Mouse (Mus musculus): ENCODE measurements around the gene Sh3pxd2a. TPM values are rescaled to one million over a fixed set of nuclear protein-coding genes. Genes with fewer than 3 reads are reported as not detected.

The Sh3pxd2a gene
- total and polyA plus RNA-seq, 3 experiments = 3.9 to 11.3 TPM; not detected in 1

DNA sequence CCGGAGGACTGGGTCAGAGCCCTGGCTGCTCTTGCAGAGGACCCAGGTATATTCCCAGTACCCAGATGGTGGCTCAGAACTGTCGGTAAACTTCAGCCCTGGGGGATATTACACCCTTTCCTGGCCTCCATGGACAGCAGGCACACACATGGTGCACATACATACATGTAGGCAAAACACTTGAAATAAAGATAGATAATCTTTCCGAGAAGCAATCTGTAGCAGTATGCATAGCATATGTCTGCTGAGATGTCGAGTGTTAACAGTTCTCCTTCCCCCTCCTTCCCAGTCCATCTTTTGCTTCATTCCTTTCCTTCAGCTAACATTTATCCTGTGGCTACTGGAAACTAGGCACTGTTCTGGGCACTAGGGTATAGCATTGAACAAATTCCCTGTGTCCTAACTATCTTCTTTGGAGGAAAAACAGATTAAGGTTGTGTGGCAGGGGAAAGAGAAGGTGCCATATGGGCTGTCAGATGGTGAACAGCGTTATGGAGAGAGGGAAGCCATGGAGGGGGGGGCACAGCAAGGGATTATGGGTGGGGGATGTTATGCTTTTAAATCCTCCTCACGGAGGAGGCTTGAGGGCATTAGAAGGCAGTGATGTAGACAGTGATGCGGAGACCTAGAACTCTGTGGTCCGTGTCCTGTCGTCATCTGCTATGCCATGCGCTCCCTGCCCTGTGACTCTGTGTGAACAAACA is 252.4 kb downstream of the Sh3pxd2a start:
- no peak for DNase-seq (ENCODE audit: low read depth, low spot score)
- H3K4me1 ChIP-seq (ENCODE audit: control insufficient read depth in 1 of 2, insufficient read depth in 2 of 2, low read length in 2 of 2) = no peaks in the 10 kb centered on the region
- H3K9me3 ChIP-seq (replicated peaks; ENCODE audit: insufficient read depth, low read length) = no peaks in the 10 kb centered on the region
- H3K4me3 ChIP-seq (ENCODE audit: control insufficient read depth in 1 of 2, insufficient read depth in 1 of 2, low read depth in 2 of 2, low read length in 2 of 2) = no peak overlapping the region
- H3K79me2 ChIP-seq (ENCODE audit: control insufficient read depth, insufficient read depth, low read length, poor library complexity) = no peaks in the 10 kb centered on the region
- H3K27me3 ChIP-seq (ENCODE audit: control insufficient read depth in 1 of 2, insufficient read depth in 2 of 2, low read length in 2 of 2) = no peaks in the 10 kb centered on the region
- no peak overlapping the region for H3K27ac ChIP-seq (ENCODE audit: control insufficient read depth, low read depth, low read length)
- H3K36me3 ChIP-seq (ENCODE audit: control insufficient read depth in 1 of 2, insufficient read depth in 2 of 2, low read length in 2 of 2) = no peaks in the 10 kb centered on the region
- H3K9ac ChIP-seq (ENCODE audit: control insufficient read depth, low read depth, low read length, poor library complexity, severe bottlenecking) = no peak overlapping the region
- TF ChIP-seq RCOR1 (IDR thresholded peaks at IDR 0.05; ENCODE audit: low read depth, low read length) (no peak), ZC3H11A (IDR thresholded peaks at IDR 0.05; ENCODE audit: low read depth, low read length) (no peak), ETS1 (IDR thresholded peaks at IDR 0.05; ENCODE audit: low read depth, low read length) (no peak), MYC (IDR thresholded peaks at IDR 0.05; ENCODE audit: low read depth, low read length) (no peak), USF1 (IDR thresholded peaks at IDR 0.05; ENCODE audit: low read depth, low read length) (no peak), MAFK (IDR thresholded peaks at IDR 0.05; ENCODE audit: borderline replicate concordance, low read depth, low read length) (no peak), MAX (IDR thresholded peaks at IDR 0.05; ENCODE audit: low read length) (no peak), POLR2AphosphoS5 (IDR thresholded peaks at IDR 0.05; ENCODE audit: borderline replicate concordance, low read depth, low read length) (no peak), E2F4 (IDR thresholded peaks at IDR 0.05; ENCODE audit: borderline replicate concordance, low read depth, low read length) (no peak), SIN3A (IDR thresholded peaks at IDR 0.05; ENCODE audit: low read length) (no peak), MAZ (IDR thresholded peaks at IDR 0.05; ENCODE audit: low read depth, low read length) (no peak)

DNA sequence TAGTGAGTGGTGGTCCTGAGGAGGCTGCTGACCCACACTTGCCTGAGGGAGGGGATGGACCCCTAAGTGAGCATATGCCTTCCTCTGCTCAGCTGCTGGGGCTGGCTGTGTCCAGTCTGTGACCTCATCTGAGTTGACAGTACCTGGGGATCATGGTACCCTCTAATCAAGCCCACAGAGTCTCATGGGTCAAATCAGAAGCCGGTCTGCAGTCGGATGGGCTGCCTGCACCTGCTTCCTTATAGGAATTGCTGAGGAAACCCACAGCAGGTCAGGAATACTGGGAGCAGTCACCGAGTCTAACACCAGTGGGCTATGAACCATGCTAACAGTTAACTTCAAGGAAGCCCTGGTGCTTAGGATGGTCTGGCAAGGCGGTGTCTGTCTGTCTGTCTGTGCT is 253.8 kb downstream of the Sh3pxd2a start:
- no peaks in the 10 kb centered on the region for H3K36me3 ChIP-seq (ENCODE audit: control insufficient read depth in 1 of 2, insufficient read depth in 2 of 2, low read length in 2 of 2)
- DNase-seq (ENCODE audit: low read depth, low spot score) = no peak
- no peaks in the 10 kb centered on the region for H3K27me3 ChIP-seq (ENCODE audit: control insufficient read depth in 1 of 2, insufficient read depth in 2 of 2, low read length in 2 of 2)
- no peaks in the 10 kb centered on the region for H3K4me1 ChIP-seq (ENCODE audit: control insufficient read depth in 1 of 2, insufficient read depth in 2 of 2, low read length in 2 of 2)
- no peak overlapping the region for H3K27ac ChIP-seq (ENCODE audit: control insufficient read depth, low read depth, low read length)
- no peaks in the 10 kb centered on the region for H3K79me2 ChIP-seq (ENCODE audit: control insufficient read depth, insufficient read depth, low read length, poor library complexity)
- TF ChIP-seq POLR2A (IDR thresholded peaks at IDR 0.05; ENCODE audit: control insufficient read depth in 1 of 2, insufficient read depth in 1 of 2, low read depth in 1 of 2, low read length in 2 of 2, poor library complexity in 1 of 2) (no peak), JUND (IDR thresholded peaks at IDR 0.05; ENCODE audit: low read depth, low read length) (no peak), ZMIZ1 (IDR thresholded peaks at IDR 0.05; ENCODE audit: low read depth, low read length) (no peak), USF1 (IDR thresholded peaks at IDR 0.05; ENCODE audit: low read depth, low read length) (no peak), MYB (IDR thresholded peaks at IDR 0.05; ENCODE audit: low read depth, low read length) (no peak), CHD2 (IDR thresholded peaks at IDR 0.05; ENCODE audit: low read length) (no peak), ZNF384 (IDR thresholded peaks at IDR 0.05; ENCODE audit: low read depth, low read length) (no peak), TAL1 (IDR thresholded peaks at IDR 0.05; ENCODE audit: low read length) (no peak), SIN3A (IDR thresholded peaks at IDR 0.05; ENCODE audit: low read length) (no peak), NELFE (IDR thresholded peaks at IDR 0.05; ENCODE audit: low read depth, low read length) (no peak), GABPA (IDR thresholded peaks at IDR 0.05; ENCODE audit: low read depth, low read length) (no peak), CTCF (IDR thresholded peaks at IDR 0.05 in 2 of 3, conservative IDR thresholded peaks at IDR 0.05 in 1 of 3; ENCODE audit: control insufficient read depth in 1 of 3, insufficient read depth in 1 of 3, low read depth in 2 of 3, low read length in 3 of 3, poor library complexity in 1 of 3, severe bottlenecking in 1 of 3) (no peak)
- no peak overlapping the region for H3K4me3 ChIP-seq (ENCODE audit: control insufficient read depth in 1 of 2, insufficient read depth in 1 of 2, low read depth in 2 of 2, low read length in 2 of 2)
- no peak overlapping the region for H3K9ac ChIP-seq (ENCODE audit: control insufficient read depth, low read depth, low read length, poor library complexity, severe bottlenecking)
- H3K9me3 ChIP-seq (replicated peaks; ENCODE audit: insufficient read depth, low read length) = no peaks in the 10 kb centered on the region

Other genes with a start within 250 kb of the Sh3pxd2a start
- gene Stn1, start 73.1 kb upstream of the Sh3pxd2a start, total RNA-seq (2012; rRNA removed) = 9.7 and 10.2 TPM in 2 replicates
- gene Stn1, start 73.1 kb upstream of the Sh3pxd2a start, polyA plus RNA-seq (2012; ENCODE audit: insufficient read depth in 1 of 2, insufficient read length in 2 of 2, low read depth in 1 of 2, low replicate concordance in 2 of 2, missing spikeins in 1 of 2) = 10 to 100 TPM in 1 of 2 experiments, not detected in 1; 13.6 TPM
- gene Slk, start 115.3 kb upstream of the Sh3pxd2a start, total RNA-seq (2012; rRNA removed) = 58.2 and 65.0 TPM in 2 replicates
- gene Slk, start 115.3 kb upstream of the Sh3pxd2a start, polyA plus RNA-seq (2012; ENCODE audit: insufficient read depth in 1 of 2, insufficient read length in 2 of 2, low read depth in 1 of 2, low replicate concordance in 2 of 2, missing spikeins in 1 of 2) = 100 to 1,000 TPM in 1 of 2 experiments, 10 to 100 TPM in 1; 88.2 to 103 TPM
- 0.04 TPM in 1 of 2 replicates, not detected in the other for gene Col17a1, start 227.7 kb upstream of the Sh3pxd2a start, total RNA-seq (2012; rRNA removed)
- gene Col17a1, start 227.7 kb upstream of the Sh3pxd2a start, polyA plus RNA-seq (2012; ENCODE audit: insufficient read depth in 1 of 2, insufficient read length in 2 of 2, low read depth in 1 of 2, low replicate concordance in 2 of 2, missing spikeins in 1 of 2) = not detected